Mouse (Mus musculus) left cerebral cortex, adult 11 months (tissue): Measurements from ENCODE around the gene Entpd6.

Source experiments
- DNase-seq: peaks from one replicate; pipeline ENCODE4 v3.0.0; 2022; ENCODE audit warnings: low spot score

The Entpd6 gene

GRCm38 (mm10) chr2:150787234-150787771, 38.5 kb downstream of the Entpd6 start:
- no peak for DNase-seq

- peak; percentile 63 for DNase-seq
These were observed 40.1 kb downstream of the Entpd6 start for GRCm38 (mm10) chr2:150788768-150789550.

- no peak for DNase-seq
These were observed 44.5 kb downstream of the Entpd6 start for GRCm38 (mm10) chr2:150793320-150793719.

GRCm38 (mm10) chr2:150798084-150798483, 49.2 kb downstream of the Entpd6 start:
- no peak for DNase-seq

- no peak for DNase-seq
These were observed 51.8 kb downstream of the Entpd6 start for GRCm38 (mm10) chr2:150800616-150801015.

- DNase-seq: no peak
These were observed 54.2 kb downstream of the Entpd6 start for GRCm38 (mm10) chr2:150803035-150803434.

GRCm38 (mm10) chr2:150808381-150808780, 59.5 kb downstream of the Entpd6 start:
- no peak for DNase-seq

- DNase-seq: no peak
These were observed 60.0 kb downstream of the Entpd6 start for GRCm38 (mm10) chr2:150808812-150809211.

GRCm38 (mm10) chr2:150810603-150811002, 61.8 kb downstream of the Entpd6 start:
- DNase-seq: no peak

- no peak for DNase-seq
These were observed 64.0 kb downstream of the Entpd6 start for GRCm38 (mm10) chr2:150812816-150813215.

GRCm38 (mm10) chr2:150816676-150817402, 68.0 kb downstream of the Entpd6 start:
- DNase-seq: no peak

GRCm38 (mm10) chr2:150818742-150819141, 69.9 kb downstream of the Entpd6 start:
- DNase-seq: no peak

GRCm38 (mm10) chr2:150820720-150821119, 71.9 kb downstream of the Entpd6 start:
- no peak for DNase-seq
